Mouse (Mus musculus) E14TG2a.4 (cell line): Measurements from ENCODE around the gene Lpp.

Experiments used
- CTCF ChIP-seq: conservative IDR thresholded peaks from 2 replicates; pipeline ENCODE4 v1.5.1; 2014; ENCODE audit warnings: low read length
- POU5F1 ChIP-seq: IDR thresholded peaks from 2 replicates; pipeline ENCODE4 v1.6.1; 2014; ENCODE audit warnings: low read length, borderline replicate concordance

GRCm38 (mm10) chr16:24504838-24505605 lies 111.7 kb downstream of the Lpp start:
- TF ChIP-seq CTCF, result no peak
- TF ChIP-seq POU5F1, result no peak
